Mouse (Mus musculus) midbrain, embryonic 15.5 days (tissue): Measurements from ENCODE around the gene Gtf2ird1. TPM values are rescaled to one million over a fixed set of nuclear protein-coding genes. Genes with fewer than 3 reads are reported as not detected.

ENCODE experiments used
- ATAC-seq: fragments of 200-750 bp; cut with Nextera tagmentation; replicated peaks from 2 replicates; pipeline ENCODE4 v1.8.0; 2017; ENCODE audit warnings: moderate TSS enrichment
- H3K27ac ChIP-seq: fragments of 300-500 bp; sonication (generic); 2 replicates; pipeline ENCODE4 v1.5.1; 2015; ENCODE audit warnings: mild to moderate bottlenecking, inconsistent platforms
- H3K27me3 ChIP-seq: fragments of 300-500 bp; sonication (generic); replicated peaks from 2 replicates; pipeline ENCODE4 v1.6.1; 2015; ENCODE audit warnings: inconsistent platforms
- H3K36me3 ChIP-seq: fragments of 300-500 bp; sonication (generic); replicated peaks from 2 replicates; pipeline ENCODE4 v1.6.1; 2015; ENCODE audit warnings: inconsistent platforms
- H3K4me1 ChIP-seq: fragments of 300-500 bp; sonication (generic); 2 replicates; pipeline ENCODE4 v1.6.1; 2015; ENCODE audit warnings: inconsistent platforms
- H3K4me2 ChIP-seq: fragments of 300-500 bp; sonication (generic); 2 replicates; pipeline ENCODE4 v1.6.1; 2015; ENCODE audit warnings: inconsistent platforms, mild to moderate bottlenecking, moderate library complexity
- H3K4me3 ChIP-seq: fragments of 300-500 bp; sonication (generic); 2 replicates; pipeline ENCODE4 v1.5.1; 2015; ENCODE audit warnings: mild to moderate bottlenecking, inconsistent platforms
- H3K9ac ChIP-seq: fragments of 300-500 bp; sonication (generic); 2 replicates; pipeline ENCODE4 v1.6.1; 2015; ENCODE audit warnings: mild to moderate bottlenecking, inconsistent platforms
- H3K9me3 ChIP-seq: fragments of 300-500 bp; sonication (generic); 2 replicates; pipeline ENCODE4 v1.6.1; 2016; ENCODE audit warnings: inconsistent platforms
- WGBS: fragments of 180-500 bp; shearing (Covaris S2); methylation state at CpG from one replicate; pipeline ENCODE4 v1.1.7; 2015; ENCODE audit warnings: mixed read lengths; 5-methylcytosine and 5-hydroxymethylcytosine counted together
- polyA plus RNA-seq: library from polyadenylated mRNA; unstranded; fragments of >200 nt; fragmentation: Nextera tagmentation; extraction: Ambion mirVana; gene quantifications from 2 replicates; pipeline ENCODE4 v1.2.1, GENCODE M21; 2015

The Gtf2ird1 gene
- polyA plus RNA-seq, 1 experiment from 2014 or later = 89.0 TPM

DNA sequence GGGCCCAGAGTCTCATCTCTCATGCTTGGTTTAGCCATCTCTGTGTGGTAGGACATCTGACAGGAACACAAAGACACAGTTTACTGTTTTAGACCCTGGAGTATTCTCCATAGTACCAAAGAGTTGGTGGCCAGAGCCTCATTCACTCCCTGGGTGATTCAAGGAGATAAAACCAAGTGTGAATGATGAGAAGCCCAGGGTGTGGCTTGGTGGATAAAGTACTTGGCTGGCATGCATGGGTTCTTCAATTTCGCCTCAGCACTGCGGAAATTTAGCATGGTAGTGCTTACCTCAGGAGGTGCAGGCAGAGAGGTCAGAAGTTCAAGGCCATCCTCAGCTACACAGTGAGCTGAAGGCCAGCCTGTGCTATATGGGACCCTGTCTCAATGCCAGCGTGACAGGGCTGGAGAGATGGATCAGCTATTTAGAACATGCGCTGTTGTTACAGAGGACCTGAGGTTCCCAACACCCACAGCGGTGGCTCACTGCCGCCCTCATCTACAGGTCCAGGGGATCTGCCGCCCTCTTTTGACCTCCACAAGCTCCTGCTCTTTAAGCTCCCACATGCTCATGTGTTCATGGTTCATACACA, 13.1 kb upstream of the Gtf2ird1 start:
- no peaks in the 10 kb centered on the region for H3K36me3 ChIP-seq
- 90% methylated on average over 7 of the region's 7 CpGs for WGBS
- no peaks in the 10 kb centered on the region for H3K9me3 ChIP-seq
- no peak for ATAC-seq
- H3K4me1 ChIP-seq = peaks cover 13% of the 10 kb centered on the region
- H3K9ac ChIP-seq = no peak overlapping the region
- H3K27me3 ChIP-seq = no peaks in the 10 kb centered on the region
- H3K4me3 ChIP-seq = no peak overlapping the region
- H3K4me2 ChIP-seq = no peak overlapping the region
- no peak overlapping the region for H3K27ac ChIP-seq

- H3K9me3 ChIP-seq = no peaks in the 10 kb centered on the region
- H3K4me2 ChIP-seq = no peak overlapping the region
- peak overlapping the region; percentile 4; the same call in 1 of the 2 replicates for H3K27ac ChIP-seq
- peaks cover 13% of the 10 kb centered on the region for H3K4me1 ChIP-seq
- H3K4me3 ChIP-seq = no peak overlapping the region
- no peaks in the 10 kb centered on the region for H3K36me3 ChIP-seq
- H3K27me3 ChIP-seq = no peaks in the 10 kb centered on the region
- H3K9ac ChIP-seq = no peak overlapping the region
- 61% methylated on average over 10 of the region's 10 CpGs for WGBS
- ATAC-seq = no peak
Observed at GRCm38 (mm10) chr5:134468158-134468765, 11.7 kb upstream of the Gtf2ird1 start.

DNA sequence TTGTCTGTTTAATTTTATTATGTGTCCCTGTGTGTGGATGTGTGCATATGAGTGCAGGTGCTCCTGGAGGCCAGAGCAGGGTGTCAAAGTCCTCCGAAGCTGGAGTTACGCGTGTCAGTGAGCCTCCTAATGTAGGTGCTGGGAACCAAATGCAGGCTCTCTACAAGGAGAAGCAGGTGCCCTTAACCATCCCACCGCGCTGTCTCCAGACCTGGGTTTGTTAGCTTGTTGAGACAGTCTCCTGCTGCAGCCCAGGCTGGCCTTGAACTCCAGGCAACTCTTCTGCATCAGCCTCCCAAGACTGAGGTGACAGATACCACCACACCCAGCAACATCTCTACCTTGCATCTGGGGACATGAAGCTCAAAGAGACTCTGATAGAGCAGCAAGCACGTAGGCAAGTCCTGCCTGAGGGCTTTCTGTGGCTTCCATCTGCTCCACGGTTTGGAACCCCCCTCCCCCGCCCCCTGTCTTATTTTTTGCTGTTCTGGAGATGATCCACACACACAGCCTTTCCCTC, 10.6 kb upstream of the Gtf2ird1 start:
- H3K4me1 ChIP-seq = peaks cover 13% of the 10 kb centered on the region
- no peak; the same call in 1 of the 2 replicates for ATAC-seq
- no peaks in the 10 kb centered on the region for H3K9me3 ChIP-seq
- 59% methylated on average over 8 of the region's 8 CpGs for WGBS
- no peak overlapping the region for H3K4me3 ChIP-seq
- H3K9ac ChIP-seq = no peak overlapping the region
- peak overlapping the region; percentile 61; the same call in 1 of the 2 replicates for H3K27ac ChIP-seq
- no peaks in the 10 kb centered on the region for H3K36me3 ChIP-seq
- H3K4me2 ChIP-seq = no peak overlapping the region
- H3K27me3 ChIP-seq = no peaks in the 10 kb centered on the region

- Histone ChIP-seq H3K27ac (peak overlapping the region; percentile 61), H3K4me2 (peak overlapping the region; percentile 26), H3K4me1 (peaks cover 13% of the 10 kb centered on the region), H3K9me3 (no peaks in the 10 kb centered on the region), H3K4me3 (no peak overlapping the region), H3K9ac (no peak overlapping the region), H3K36me3 (no peaks in the 10 kb centered on the region), H3K27me3 (no peaks in the 10 kb centered on the region)
- 11% methylated on average over 21 of the region's 21 CpGs for WGBS
- ATAC-seq = peak; percentile 63
Observed at GRCm38 (mm10) chr5:134466296-134467029, 9.9 kb upstream of the Gtf2ird1 start.

DNA sequence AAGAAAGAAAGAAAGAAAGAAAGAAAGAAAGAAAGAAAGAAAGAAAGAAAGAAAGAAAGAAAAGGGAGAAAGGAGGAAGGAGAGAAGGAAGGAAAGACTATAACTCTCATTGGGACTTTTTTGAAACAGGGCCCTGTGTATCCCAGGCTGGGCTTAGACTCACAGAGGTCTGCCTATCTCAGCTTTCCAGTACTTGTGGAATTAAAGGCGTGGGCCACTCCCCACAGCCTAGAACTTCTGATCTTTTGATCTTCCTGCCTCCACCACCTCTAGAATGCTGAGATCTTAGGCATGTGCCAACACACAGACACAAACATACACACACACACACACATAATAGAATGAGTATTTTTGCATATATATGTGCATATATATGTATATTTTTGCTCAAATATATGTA, 8.7 kb upstream of the Gtf2ird1 start:
- H3K27ac ChIP-seq = no peak overlapping the region
- H3K27me3 ChIP-seq = no peaks in the 10 kb centered on the region
- no peak for ATAC-seq
- H3K9me3 ChIP-seq = no peaks in the 10 kb centered on the region
- H3K4me3 ChIP-seq = no peak overlapping the region
- peaks cover 13% of the 10 kb centered on the region for H3K4me1 ChIP-seq
- no peaks in the 10 kb centered on the region for H3K36me3 ChIP-seq
- WGBS = 79% methylated on average over 1 of the region's 1 CpGs
- no peak overlapping the region for H3K9ac ChIP-seq
- no peak overlapping the region for H3K4me2 ChIP-seq

DNA sequence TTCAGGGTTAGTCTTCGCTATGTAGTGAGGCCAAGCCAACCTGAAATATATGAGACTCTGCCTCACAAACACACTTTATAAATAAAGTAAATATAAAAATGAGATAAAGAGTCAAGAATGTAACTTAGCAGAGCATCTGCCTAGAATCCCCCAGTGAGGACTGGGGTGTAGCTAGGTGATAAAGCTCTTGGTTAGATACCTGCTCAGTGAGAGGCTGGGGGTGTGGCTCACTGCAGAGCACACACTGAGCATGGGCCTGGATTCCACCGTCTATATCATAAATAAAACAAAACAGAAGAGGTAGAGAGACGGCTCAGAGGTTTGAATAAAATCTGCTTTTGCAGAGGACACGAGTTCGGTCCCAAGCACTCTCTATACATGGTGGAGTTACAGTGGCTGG, 7.7 kb upstream of the Gtf2ird1 start:
- no peak for ATAC-seq
- WGBS = 84% methylated on average over 5 of the region's 5 CpGs
- Histone ChIP-seq H3K4me2 (no peak overlapping the region), H3K4me1 (peaks cover 13% of the 10 kb centered on the region), H3K27me3 (no peaks in the 10 kb centered on the region), H3K36me3 (no peaks in the 10 kb centered on the region), H3K9me3 (no peaks in the 10 kb centered on the region), H3K4me3 (no peak overlapping the region), H3K9ac (no peak overlapping the region), H3K27ac (no peak overlapping the region)

DNA sequence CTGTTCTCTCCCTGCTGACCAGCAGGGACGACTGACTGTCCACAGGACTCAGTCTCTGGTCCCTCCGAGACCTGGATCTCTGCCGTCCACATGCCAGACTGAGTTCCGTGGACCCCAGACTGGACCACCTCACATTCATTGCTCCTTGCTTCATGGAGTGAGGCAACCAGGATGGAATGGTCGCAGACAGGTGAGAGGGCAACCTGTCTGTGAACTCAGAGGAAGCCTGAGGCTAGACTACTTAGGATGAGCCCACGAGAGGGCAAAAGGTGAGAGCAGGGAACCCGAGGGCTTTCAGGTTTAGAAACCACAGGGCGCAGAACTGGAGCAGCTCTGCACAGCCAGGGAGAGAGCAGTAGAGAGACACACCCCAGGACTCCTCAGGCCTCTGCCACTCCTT, 6.2 kb upstream of the Gtf2ird1 start:
- Histone ChIP-seq H3K27me3 (no peaks in the 10 kb centered on the region), H3K9ac (no peak overlapping the region), H3K36me3 (no peaks in the 10 kb centered on the region), H3K4me3 (no peak overlapping the region), H3K9me3 (no peaks in the 10 kb centered on the region), H3K4me1 (peaks cover 13% of the 10 kb centered on the region), H3K27ac (no peak overlapping the region), H3K4me2 (no peak overlapping the region)
- whole genome bisulfite sequencing = 82% methylated on average over 8 of the region's 8 CpGs
- ATAC-seq = no peak

- peaks cover 13% of the 10 kb centered on the region for H3K4me1 ChIP-seq
- no peaks in the 10 kb centered on the region for H3K27me3 ChIP-seq
- ATAC-seq = no peak
- WGBS = 83% methylated on average over 2 of the region's 2 CpGs
- H3K9ac ChIP-seq = no peak overlapping the region
- H3K27ac ChIP-seq = no peak overlapping the region
- no peaks in the 10 kb centered on the region for H3K36me3 ChIP-seq
- no peaks in the 10 kb centered on the region for H3K9me3 ChIP-seq
- H3K4me2 ChIP-seq = no peak overlapping the region
- H3K4me3 ChIP-seq = no peak overlapping the region
Observed at GRCm38 (mm10) chr5:134462316-134462715, 5.8 kb upstream of the Gtf2ird1 start.

DNA sequence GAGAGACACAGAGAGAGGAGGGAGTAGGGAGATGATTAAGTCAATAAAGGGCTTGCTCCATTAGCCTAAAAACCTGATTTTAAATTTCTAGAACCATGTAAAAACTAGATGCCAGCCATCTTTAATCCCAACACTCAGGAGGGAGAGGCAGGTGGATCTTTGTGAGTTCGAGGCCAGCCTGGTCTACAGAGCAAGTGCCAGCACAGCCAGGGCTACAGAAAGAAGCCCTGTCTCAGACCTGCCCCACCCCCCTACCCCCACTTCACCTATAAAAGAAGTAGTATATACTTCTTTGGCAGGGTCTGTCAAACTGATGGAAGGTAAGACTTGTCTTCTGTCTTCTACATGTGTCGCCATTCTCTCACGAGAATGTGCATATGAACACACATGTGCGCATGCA, 4.0 kb upstream of the Gtf2ird1 start:
- H3K4me3 ChIP-seq = no peak overlapping the region
- no peak overlapping the region for H3K4me2 ChIP-seq
- no peak overlapping the region for H3K9ac ChIP-seq
- H3K9me3 ChIP-seq = no peaks in the 10 kb centered on the region
- H3K27ac ChIP-seq = no peak overlapping the region
- 95% methylated on average over 4 of the region's 4 CpGs for WGBS
- no peaks in the 10 kb centered on the region for H3K4me1 ChIP-seq
- no peak for ATAC-seq
- no peaks in the 10 kb centered on the region for H3K27me3 ChIP-seq
- H3K36me3 ChIP-seq = no peaks in the 10 kb centered on the region

GRCm38 (mm10) chr5:134459096-134459495, 2.6 kb upstream of the Gtf2ird1 start:
- no peak for ATAC-seq
- H3K9ac ChIP-seq = no peak overlapping the region
- no peak overlapping the region for H3K4me3 ChIP-seq
- no peak overlapping the region for H3K4me2 ChIP-seq
- no peak overlapping the region for H3K27ac ChIP-seq
- H3K27me3 ChIP-seq = no peaks in the 10 kb centered on the region
- no peaks in the 10 kb centered on the region for H3K9me3 ChIP-seq
- H3K36me3 ChIP-seq = no peaks in the 10 kb centered on the region
- peaks cover 14% of the 10 kb centered on the region for H3K4me1 ChIP-seq
- WGBS = 88% methylated on average over 7 of the region's 7 CpGs

- Histone ChIP-seq H3K4me1 (peaks cover 20% of the 10 kb centered on the region), H3K27me3 (no peaks in the 10 kb centered on the region), H3K4me2 (no peak overlapping the region), H3K27ac (no peak overlapping the region), H3K9me3 (no peaks in the 10 kb centered on the region), H3K9ac (no peak overlapping the region), H3K36me3 (no peaks in the 10 kb centered on the region), H3K4me3 (no peak overlapping the region)
- ATAC-seq = no peak
- 97% methylated on average over 3 of the region's 3 CpGs for WGBS
Observed at GRCm38 (mm10) chr5:134458416-134458815, 1.9 kb upstream of the Gtf2ird1 start.

- Histone ChIP-seq H3K4me1 (peaks cover 25% of the 10 kb centered on the region), H3K36me3 (no peaks in the 10 kb centered on the region), H3K9ac (no peak overlapping the region), H3K4me2 (no peak overlapping the region), H3K9me3 (no peaks in the 10 kb centered on the region), H3K27me3 (no peaks in the 10 kb centered on the region), H3K4me3 (no peak overlapping the region), H3K27ac (no peak overlapping the region)
- no peak for ATAC-seq
- WGBS = 92% methylated on average over 2 of the region's 2 CpGs
Observed at GRCm38 (mm10) chr5:134457371-134457770, 855 bp upstream of the Gtf2ird1 start.
